Mouse (Mus musculus): ENCODE measurements around the gene Insm1. TPM values are rescaled to one million over a fixed set of nuclear protein-coding genes. Genes with fewer than 3 reads are reported as not detected.

Gene Insm1
- polyA plus RNA-seq, 1 experiment from 2014 or later = 13.4 TPM

- H3K9ac ChIP-seq = peak overlapping the region; percentile 45
- peak overlapping the region; percentile 94 for H3K27ac ChIP-seq
- H3K4me2 ChIP-seq = peak overlapping the region; percentile 51
- peaks cover 58% of the 10 kb centered on the region for H3K27me3 ChIP-seq
- H3K9me3 ChIP-seq = no peaks in the 10 kb centered on the region
- under 1% methylated on average over 40 of the region's 40 CpGs for WGBS
- peak overlapping the region; percentile 28 for H3K4me3 ChIP-seq (replicated peaks)
- no peaks in the 10 kb centered on the region for H3K36me3 ChIP-seq (replicated peaks)
- H3K4me1 ChIP-seq = peaks cover 72% of the 10 kb centered on the region
- peak; percentile 33 for ATAC-seq (ENCODE audit: low FRiP score)
Observed at GRCm38 (mm10) chr2:146218161-146218691, 3.5 kb upstream of the Insm1 start.

DNA sequence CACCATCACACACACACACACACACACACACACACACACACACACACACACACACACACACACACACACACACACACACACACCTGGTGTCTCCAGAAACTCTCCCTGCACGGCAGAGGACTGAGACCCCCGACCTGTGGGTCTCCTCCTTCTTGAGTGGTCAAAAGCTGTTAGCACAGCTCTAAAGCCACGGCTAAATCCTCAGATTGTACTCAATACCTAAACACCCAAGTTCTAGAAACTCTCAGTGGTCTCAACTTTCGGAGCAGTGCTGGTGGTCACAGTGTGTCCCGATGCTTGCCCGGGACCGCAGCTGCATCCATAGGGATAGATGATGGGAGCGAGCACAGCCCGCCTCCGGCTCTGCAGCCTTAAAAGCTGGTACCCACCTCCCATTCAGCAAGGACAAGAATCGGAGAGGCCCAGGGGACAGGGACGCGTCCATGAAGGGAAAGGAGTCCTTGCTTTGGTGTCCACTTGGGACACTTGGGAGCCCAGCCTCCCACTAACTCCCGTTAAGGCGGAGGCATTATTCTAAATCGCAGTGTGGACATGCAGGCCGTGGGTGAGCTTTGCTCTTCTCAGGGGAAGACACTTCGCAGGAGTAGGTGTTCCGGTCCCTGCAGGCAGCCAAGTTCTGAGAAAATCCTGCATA lies 2.7 kb upstream of the Insm1 start:
- Histone ChIP-seq H3K36me3 (replicated peaks) (no peaks in the 10 kb centered on the region), H3K27me3 (peaks cover 60% of the 10 kb centered on the region), H3K4me2 (peak overlapping the region; percentile 51), H3K27ac (peak overlapping the region; percentile 94), H3K9me3 (no peaks in the 10 kb centered on the region), H3K4me1 (peaks cover 79% of the 10 kb centered on the region), H3K9ac (peak overlapping the region; percentile 45), H3K4me3 (replicated peaks) (peak overlapping the region; percentile 28; the same call in 1 of the 2 replicates)
- no peak for ATAC-seq (ENCODE audit: low FRiP score)
- 1% methylated on average over 19 of the region's 19 CpGs for WGBS

- no peaks in the 10 kb centered on the region for H3K36me3 ChIP-seq (replicated peaks)
- 5% methylated on average over 11 of the region's 11 CpGs for WGBS
- no peak overlapping the region for H3K4me3 ChIP-seq (replicated peaks)
- no peak overlapping the region for H3K9ac ChIP-seq
- ATAC-seq (ENCODE audit: low FRiP score) = no peak
- H3K27ac ChIP-seq = no peak overlapping the region
- H3K27me3 ChIP-seq = peaks cover 63% of the 10 kb centered on the region
- H3K9me3 ChIP-seq = no peaks in the 10 kb centered on the region
- H3K4me1 ChIP-seq = peaks cover 77% of the 10 kb centered on the region
- H3K4me2 ChIP-seq = no peak overlapping the region
Observed at GRCm38 (mm10) chr2:146219791-146220190, 1.9 kb upstream of the Insm1 start.

DNA sequence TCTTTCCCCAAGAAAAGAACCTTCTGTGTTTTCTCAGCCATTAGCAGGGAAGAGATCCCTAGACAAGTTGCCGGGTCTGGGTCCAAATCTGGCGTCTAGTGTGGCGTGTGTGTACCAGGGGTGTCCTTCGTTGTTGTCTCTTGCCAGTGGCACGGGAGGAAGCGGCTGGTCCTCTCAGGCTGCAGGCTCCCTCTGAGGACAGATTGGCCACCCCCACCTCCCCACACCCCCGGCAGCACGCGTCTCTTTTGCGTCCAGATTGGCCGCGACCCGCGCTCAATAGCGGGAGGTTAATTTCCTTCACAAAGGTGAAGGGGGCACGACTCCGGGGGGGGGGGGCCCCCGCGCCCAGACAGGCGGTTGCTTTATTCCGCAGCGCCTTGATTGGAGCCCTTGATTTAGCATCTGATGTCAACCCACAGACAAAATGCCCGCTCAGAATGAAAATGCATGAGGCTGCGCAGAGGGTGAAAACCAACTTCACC lies 1.1 kb upstream of the Insm1 start:
- Histone ChIP-seq H3K27me3 (peaks cover 68% of the 10 kb centered on the region), H3K27ac (peak overlapping the region; percentile 97), H3K36me3 (replicated peaks) (no peaks in the 10 kb centered on the region), H3K9ac (peak overlapping the region; percentile 51), H3K4me3 (replicated peaks) (peak overlapping the region; percentile 79), H3K4me2 (peak overlapping the region; percentile 88), H3K9me3 (no peaks in the 10 kb centered on the region), H3K4me1 (peaks cover 77% of the 10 kb centered on the region)
- WGBS = under 1% methylated on average over 24 of the region's 24 CpGs
- 0 out of 2 replicates have a peak, but pooled peaks have one; percentile 5 for ATAC-seq (ENCODE audit: low FRiP score)

- Histone ChIP-seq H3K4me2 (peak overlapping the region; percentile 88), H3K9me3 (no peaks in the 10 kb centered on the region), H3K27me3 (peaks cover 71% of the 10 kb centered on the region), H3K4me3 (replicated peaks) (peak overlapping the region; percentile 79), H3K9ac (peak overlapping the region; percentile 95), H3K27ac (peak overlapping the region; percentile 97), H3K4me1 (peaks cover 76% of the 10 kb centered on the region), H3K36me3 (replicated peaks) (no peaks in the 10 kb centered on the region)
- ATAC-seq (ENCODE audit: low FRiP score) = peak; percentile 70
- WGBS = 0% methylated on average over 19 of the region's 44 CpGs
Observed at GRCm38 (mm10) chr2:146221929-146222278, 183 bp downstream of the Insm1 start.

GRCm38 (mm10) chr2:146222279-146223175 lies 806 bp downstream of the Insm1 start:
- Histone ChIP-seq H3K27me3 (peaks cover 74% of the 10 kb centered on the region), H3K36me3 (replicated peaks) (no peaks in the 10 kb centered on the region), H3K4me2 (peak overlapping the region; percentile 88), H3K9ac (peak overlapping the region; percentile 95), H3K4me1 (peaks cover 73% of the 10 kb centered on the region), H3K4me3 (replicated peaks) (peak overlapping the region; percentile 79), H3K27ac (peak overlapping the region; percentile 97), H3K9me3 (no peaks in the 10 kb centered on the region)
- WGBS = under 1% methylated on average over 93 of the region's 133 CpGs
- ATAC-seq (ENCODE audit: low FRiP score) = peak; percentile 13

- H3K27ac ChIP-seq = peak overlapping the region; percentile 97
- H3K36me3 ChIP-seq (replicated peaks) = no peaks in the 10 kb centered on the region
- H3K9ac ChIP-seq = peak overlapping the region; percentile 95
- under 1% methylated on average over 63 of the region's 75 CpGs for WGBS
- peak overlapping the region; percentile 79 for H3K4me3 ChIP-seq (replicated peaks)
- no peaks in the 10 kb centered on the region for H3K9me3 ChIP-seq
- peaks cover 74% of the 10 kb centered on the region for H3K27me3 ChIP-seq
- peak overlapping the region; percentile 88 for H3K4me2 ChIP-seq
- H3K4me1 ChIP-seq = peaks cover 65% of the 10 kb centered on the region
- no peak for ATAC-seq (ENCODE audit: low FRiP score)
Observed at GRCm38 (mm10) chr2:146223176-146223905, 1.6 kb downstream of the Insm1 start.

DNA sequence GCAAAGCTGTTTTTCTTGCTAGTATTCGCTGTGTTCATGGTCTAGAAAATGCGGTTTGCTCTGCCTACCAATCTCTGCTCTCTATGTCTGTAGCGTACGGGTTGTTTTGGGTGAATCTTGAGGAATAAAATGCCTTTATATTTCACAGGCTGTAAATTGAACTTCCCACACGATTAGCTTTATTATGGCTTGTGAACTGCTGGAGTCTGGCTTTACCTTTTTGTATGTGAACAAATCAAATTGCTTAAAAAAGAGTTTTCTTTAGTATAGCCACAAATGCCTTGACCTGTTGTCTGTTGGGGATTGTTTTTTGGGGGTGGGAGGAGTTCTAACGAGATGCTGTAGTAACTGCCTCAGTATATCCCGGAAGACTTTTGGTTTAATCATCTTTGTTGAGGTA lies 2.4 kb downstream of the Insm1 start:
- H3K4me2 ChIP-seq = peak overlapping the region; percentile 88
- 8% methylated on average over 7 of the region's 7 CpGs for WGBS
- no peaks in the 10 kb centered on the region for H3K36me3 ChIP-seq (replicated peaks)
- no peak for ATAC-seq (ENCODE audit: low FRiP score)
- H3K4me3 ChIP-seq (replicated peaks) = peak overlapping the region; percentile 79
- H3K27me3 ChIP-seq = peaks cover 74% of the 10 kb centered on the region
- peak overlapping the region; percentile 95 for H3K9ac ChIP-seq
- peak overlapping the region; percentile 97 for H3K27ac ChIP-seq
- H3K9me3 ChIP-seq = no peaks in the 10 kb centered on the region
- H3K4me1 ChIP-seq = peaks cover 57% of the 10 kb centered on the region

DNA sequence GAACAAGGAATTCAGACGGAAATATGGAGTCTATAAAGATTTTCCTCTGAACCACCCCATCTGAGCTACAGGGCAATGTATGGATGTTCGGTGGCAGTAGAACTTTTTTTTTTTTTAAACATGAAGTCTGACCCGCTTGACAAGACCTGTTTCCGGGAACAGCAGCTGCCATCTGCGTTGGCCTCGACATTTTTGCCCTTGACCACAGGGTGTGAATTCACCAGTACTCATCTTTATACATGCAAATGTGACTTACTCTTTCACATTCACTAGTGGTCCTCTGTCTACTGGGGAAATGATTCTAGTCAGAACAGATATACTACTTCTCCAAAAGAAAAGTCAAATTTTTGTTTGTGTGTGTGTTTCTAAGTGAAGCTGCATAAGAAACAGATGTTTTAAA lies 4.1 kb downstream of the Insm1 start:
- peak overlapping the region; percentile 38; the same call in 1 of the 2 replicates for H3K27ac ChIP-seq
- 4% methylated on average over 6 of the region's 6 CpGs for WGBS
- peak overlapping the region; percentile 88 for H3K4me2 ChIP-seq
- H3K4me1 ChIP-seq = peaks cover 44% of the 10 kb centered on the region
- peaks cover 65% of the 10 kb centered on the region for H3K27me3 ChIP-seq
- no peak overlapping the region for H3K9ac ChIP-seq
- 0 out of 2 replicates have a peak overlapping the region, but pooled peaks have one; percentile 2 for H3K4me3 ChIP-seq (replicated peaks)
- H3K9me3 ChIP-seq = no peaks in the 10 kb centered on the region
- no peaks in the 10 kb centered on the region for H3K36me3 ChIP-seq (replicated peaks)
- ATAC-seq (ENCODE audit: low FRiP score) = no peak

- Histone ChIP-seq H3K9ac (no peak overlapping the region), H3K27ac (0 out of 2 replicates have a peak overlapping the region, but pooled peaks have one; percentile 14), H3K9me3 (no peaks in the 10 kb centered on the region), H3K4me3 (replicated peaks) (0 out of 2 replicates have a peak overlapping the region, but pooled peaks have one; percentile 2), H3K36me3 (replicated peaks) (no peaks in the 10 kb centered on the region), H3K4me2 (peak overlapping the region; percentile 15; the same call in 1 of the 2 replicates), H3K27me3 (peaks cover 68% of the 10 kb centered on the region), H3K4me1 (peaks cover 39% of the 10 kb centered on the region)
- no peak for ATAC-seq (ENCODE audit: low FRiP score)
- WGBS = 3% methylated on average over 9 of the region's 9 CpGs
Observed at GRCm38 (mm10) chr2:146226484-146226883, 4.8 kb downstream of the Insm1 start.

DNA sequence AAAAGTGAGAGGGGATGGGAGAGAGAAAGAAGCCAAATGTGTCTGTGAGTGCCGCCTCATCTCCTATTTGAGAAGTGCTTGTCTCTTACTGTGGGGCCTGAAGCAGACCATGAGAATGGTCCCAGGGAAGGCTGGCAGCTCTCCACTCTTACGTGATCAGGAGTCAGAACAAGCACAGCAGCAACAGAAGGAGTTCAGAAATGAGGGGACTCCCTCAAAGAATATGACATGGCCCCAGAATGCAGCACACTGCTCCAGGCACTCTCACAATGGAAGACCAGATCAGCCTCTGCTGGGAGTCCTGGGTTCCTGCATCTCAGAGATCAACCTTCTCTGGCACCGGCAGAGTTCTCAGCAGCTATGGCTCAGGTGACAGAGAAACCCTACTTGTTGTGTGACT lies 5.9 kb downstream of the Insm1 start:
- peaks cover 66% of the 10 kb centered on the region for H3K27me3 ChIP-seq

More for the DNA sequence above, 5.9 kb downstream of the Insm1 start:
- no peak overlapping the region for H3K4me2 ChIP-seq
- H3K4me3 ChIP-seq (replicated peaks) = no peak overlapping the region
- H3K27ac ChIP-seq = no peak overlapping the region
- no peaks in the 10 kb centered on the region for H3K9me3 ChIP-seq
- no peak overlapping the region for H3K9ac ChIP-seq
- 67% methylated on average over 3 of the region's 3 CpGs for WGBS
- no peak for ATAC-seq (ENCODE audit: low FRiP score)
- H3K4me1 ChIP-seq = peaks cover 37% of the 10 kb centered on the region
- no peaks in the 10 kb centered on the region for H3K36me3 ChIP-seq (replicated peaks)
